Mouse (Mus musculus): ENCODE measurements around the gene Nr2f2. TPM values are rescaled to one million over a fixed set of nuclear protein-coding genes. Genes with fewer than 3 reads are reported as not detected.

The Nr2f2 gene
- polyA plus RNA-seq, 1 experiment from 2014 or later, result 17.9 TPM

GRCm38 (mm10) chr7:70324541-70324940 is 42.0 kb downstream of the Nr2f2 start:
- TF ChIP-seq CTCF (IDR thresholded peaks at IDR 0.05; ENCODE audit: low read depth), result no peak
- Histone ChIP-seq H3K27ac (ENCODE audit: low read depth, low read length) (no peak overlapping the region), H3K9me3 (ENCODE audit: control insufficient read depth) (no peaks in the 10 kb centered on the region), H3K9ac (ENCODE audit: low read depth, low read length) (no peak overlapping the region), H3K4me1 (replicated peaks; ENCODE audit: control insufficient read depth, insufficient read depth, low read length) (no peaks in the 10 kb centered on the region), H3K4me2 (replicated peaks; ENCODE audit: low read depth) (no peak overlapping the region), H3K4me3 (ENCODE audit: low read depth, low read length) (no peak overlapping the region), H3K36me3 (ENCODE audit: control insufficient read depth, insufficient read depth) (no peaks in the 10 kb centered on the region), H3K27me3 (replicated peaks; ENCODE audit: control insufficient read depth, insufficient read depth, low read length) (peaks cover 75% of the 10 kb centered on the region)
- WGBS, result 17% methylated on average over 5 of the region's 5 CpGs
- no peak for ATAC-seq

GRCm38 (mm10) chr7:70324041-70324440 is 42.5 kb downstream of the Nr2f2 start:
- Histone ChIP-seq H3K27ac (ENCODE audit: low read depth, low read length) (no peak overlapping the region), H3K36me3 (ENCODE audit: control insufficient read depth, insufficient read depth) (no peaks in the 10 kb centered on the region), H3K4me2 (replicated peaks; ENCODE audit: low read depth) (no peak overlapping the region), H3K27me3 (replicated peaks; ENCODE audit: control insufficient read depth, insufficient read depth, low read length) (peaks cover 73% of the 10 kb centered on the region), H3K9ac (ENCODE audit: low read depth, low read length) (no peak overlapping the region), H3K9me3 (ENCODE audit: control insufficient read depth) (no peaks in the 10 kb centered on the region), H3K4me3 (ENCODE audit: low read depth, low read length) (no peak overlapping the region), H3K4me1 (replicated peaks; ENCODE audit: control insufficient read depth, insufficient read depth, low read length) (no peaks in the 10 kb centered on the region)
- TF ChIP-seq CTCF (IDR thresholded peaks at IDR 0.05; ENCODE audit: low read depth), result no peak
- ATAC-seq, result no peak
- WGBS, result 19% methylated on average over 9 of the region's 9 CpGs

GRCm38 (mm10) chr7:70305716-70306115 is 60.8 kb downstream of the Nr2f2 start:
- Histone ChIP-seq H3K9me3 (ENCODE audit: control insufficient read depth) (no peaks in the 10 kb centered on the region), H3K4me3 (ENCODE audit: low read depth, low read length) (no peak overlapping the region), H3K9ac (ENCODE audit: low read depth, low read length) (no peak overlapping the region), H3K4me1 (replicated peaks; ENCODE audit: control insufficient read depth, insufficient read depth, low read length) (no peaks in the 10 kb centered on the region), H3K36me3 (ENCODE audit: control insufficient read depth, insufficient read depth) (no peaks in the 10 kb centered on the region), H3K4me2 (replicated peaks; ENCODE audit: low read depth) (no peak overlapping the region), H3K27ac (ENCODE audit: low read depth, low read length) (no peak overlapping the region), H3K27me3 (replicated peaks; ENCODE audit: control insufficient read depth, insufficient read depth, low read length) (no peaks in the 10 kb centered on the region)
- WGBS, result 51% methylated on average over 7 of the region's 7 CpGs
- ATAC-seq, result no peak
- no peak for TF ChIP-seq CTCF (IDR thresholded peaks at IDR 0.05; ENCODE audit: low read depth)

- H3K27ac ChIP-seq (ENCODE audit: low read depth, low read length), result no peak overlapping the region
- no peak overlapping the region for H3K4me3 ChIP-seq (ENCODE audit: low read depth, low read length)
- H3K27me3 ChIP-seq (replicated peaks; ENCODE audit: control insufficient read depth, insufficient read depth, low read length), result no peaks in the 10 kb centered on the region
- no peak for TF ChIP-seq CTCF (IDR thresholded peaks at IDR 0.05; ENCODE audit: low read depth)
- no peak for ATAC-seq
- H3K4me1 ChIP-seq (replicated peaks; ENCODE audit: control insufficient read depth, insufficient read depth, low read length), result no peaks in the 10 kb centered on the region
- H3K9ac ChIP-seq (ENCODE audit: low read depth, low read length), result no peak overlapping the region
- H3K36me3 ChIP-seq (ENCODE audit: control insufficient read depth, insufficient read depth), result no peaks in the 10 kb centered on the region
- H3K9me3 ChIP-seq (ENCODE audit: control insufficient read depth), result no peaks in the 10 kb centered on the region
- no peak overlapping the region for H3K4me2 ChIP-seq (replicated peaks; ENCODE audit: low read depth)
These were observed 62.1 kb downstream of the Nr2f2 start for GRCm38 (mm10) chr7:70304426-70304825.

Measured in intestine, postnatal 0 days (tissue).